Mouse (Mus musculus) neural tube, embryonic 15.5 days (tissue): ENCODE measurements around the gene Jmjd6. TPM values are rescaled to one million over a fixed set of nuclear protein-coding genes. Genes with fewer than 3 reads are reported as not detected.
A peak's percentile ranks its signal among the peaks of the same experiment; 100 is the strongest.

ENCODE experiments used
- ATAC-seq: fragments of 200-750 bp; cut with Nextera tagmentation; 2 replicates; pipeline ENCODE4 v1.8.0; 2017; ENCODE audit warnings: mild to moderate bottlenecking, moderate TSS enrichment, moderate library complexity; ENCODE audit not compliant: low FRiP score
- H3K27ac ChIP-seq: fragments of 300-500 bp; sonication (generic); replicated peaks from 2 replicates; pipeline ENCODE4 v1.5.1; 2015; ENCODE audit warnings: mild to moderate bottlenecking, inconsistent platforms
- H3K27me3 ChIP-seq: fragments of 300-500 bp; sonication (generic); replicated peaks from 2 replicates; pipeline ENCODE4 v1.6.1; 2015; ENCODE audit warnings: inconsistent platforms
- H3K36me3 ChIP-seq: fragments of 300-500 bp; sonication (generic); 2 replicates; pipeline ENCODE4 v1.6.1; 2015; ENCODE audit warnings: inconsistent platforms
- H3K4me1 ChIP-seq: fragments of 300-500 bp; sonication (generic); 2 replicates; pipeline ENCODE4 v1.6.1; 2015; ENCODE audit warnings: inconsistent platforms
- H3K4me2 ChIP-seq: fragments of 300-500 bp; sonication (generic); 2 replicates; pipeline ENCODE4 v1.6.1; 2015; ENCODE audit warnings: inconsistent platforms, mild to moderate bottlenecking, moderate library complexity
- H3K4me3 ChIP-seq: fragments of 300-500 bp; sonication (generic); replicated peaks from 2 replicates; pipeline ENCODE4 v1.5.1; 2015; ENCODE audit warnings: mild to moderate bottlenecking, inconsistent platforms
- H3K9ac ChIP-seq: fragments of 300-500 bp; sonication (generic); replicated peaks from 2 replicates; pipeline ENCODE4 v1.6.1; 2015; ENCODE audit warnings: mild to moderate bottlenecking, inconsistent platforms
- H3K9me3 ChIP-seq: fragments of 300-500 bp; sonication (generic); replicated peaks from 2 replicates; pipeline ENCODE4 v1.6.1; 2016; ENCODE audit warnings: inconsistent platforms
- WGBS: fragments of 180-500 bp; shearing (Covaris S2); methylation state at CpG from one replicate; pipeline ENCODE4 v1.1.7; 2015; ENCODE audit warnings: mixed read lengths; 5-methylcytosine and 5-hydroxymethylcytosine counted together
- polyA plus RNA-seq: library from polyadenylated mRNA; unstranded; fragments of >200 nt; fragmentation: Nextera tagmentation; extraction: Ambion mirVana; gene quantifications from 2 replicates; pipeline ENCODE4 v1.2.1, GENCODE M21; 2015

The Jmjd6 gene
- 63.2 and 68.6 TPM in 2 replicates for polyA plus RNA-seq

DNA sequence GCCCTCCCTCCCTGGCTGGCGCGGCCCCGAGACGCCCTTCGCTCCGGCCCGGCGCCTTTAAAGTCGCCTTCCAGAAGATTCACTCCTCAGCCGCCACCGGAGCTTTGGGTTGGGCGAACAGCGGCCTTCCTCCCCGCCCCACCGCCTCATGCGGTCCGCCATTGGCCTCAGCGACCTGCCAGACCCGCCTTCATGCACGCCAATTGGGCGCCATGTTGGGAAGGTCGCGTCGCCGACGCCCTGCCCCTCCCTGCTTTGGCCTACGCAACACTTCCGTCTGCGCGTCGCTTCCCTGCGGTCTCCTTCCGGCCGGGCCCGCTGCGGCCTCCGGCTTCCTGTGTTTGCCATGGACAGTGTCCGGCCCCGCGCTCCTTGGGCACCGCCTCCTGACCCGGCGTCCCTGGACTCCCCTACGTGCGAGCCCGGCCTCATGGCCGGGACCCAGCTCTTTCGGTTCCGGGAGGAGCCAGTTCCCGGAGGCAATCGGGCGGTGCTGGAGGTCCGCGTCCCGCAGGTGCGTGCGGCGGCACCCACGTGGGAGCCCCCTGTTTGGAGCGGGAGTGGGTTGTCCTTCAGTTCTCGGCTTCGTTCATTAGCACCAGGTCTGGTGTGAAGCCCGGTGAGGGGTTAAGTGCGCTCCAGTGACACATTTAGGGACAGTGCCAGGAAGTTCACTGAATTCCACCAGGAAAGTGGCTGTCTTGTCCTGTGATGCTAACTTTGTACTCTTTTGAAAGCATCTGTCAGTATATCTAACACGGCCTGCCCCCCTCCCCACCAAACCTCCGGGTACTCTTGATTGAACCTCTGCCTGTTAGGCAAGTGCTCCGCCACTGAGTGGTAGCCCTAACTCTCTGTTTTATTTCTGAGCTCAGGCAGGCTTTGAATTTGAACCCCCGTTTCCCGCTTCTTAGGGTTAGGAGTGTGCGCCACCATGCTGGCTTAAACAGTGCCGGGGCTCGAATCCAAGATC is at the start of gene Jmjd6, which contains the start of gene Mettl23:
Jmjd6 (minus strand) TSS at position 189 of the 973 bp plus-strand sequence.
Mettl23 (plus strand) TSS at position 18 of the 973 bp plus-strand sequence.
- Histone ChIP-seq H3K4me1 (peaks cover 51% of the 10 kb centered on the region), H3K36me3 (peaks cover 30% of the 10 kb centered on the region), H3K9me3 (no peaks in the 10 kb centered on the region), H3K4me2 (peak within 1 kb of the TSS; percentile 80), H3K9ac (peak within 1 kb of the TSS; percentile 87), H3K27ac (peak within 1 kb of the TSS; percentile 99), H3K4me3 (peak within 1 kb of the TSS; percentile 94), H3K27me3 (no peaks in the 10 kb centered on the region)
- under 1% methylated on average over 72 of the region's 72 CpGs for WGBS
- ATAC-seq = peak; percentile 96

DNA sequence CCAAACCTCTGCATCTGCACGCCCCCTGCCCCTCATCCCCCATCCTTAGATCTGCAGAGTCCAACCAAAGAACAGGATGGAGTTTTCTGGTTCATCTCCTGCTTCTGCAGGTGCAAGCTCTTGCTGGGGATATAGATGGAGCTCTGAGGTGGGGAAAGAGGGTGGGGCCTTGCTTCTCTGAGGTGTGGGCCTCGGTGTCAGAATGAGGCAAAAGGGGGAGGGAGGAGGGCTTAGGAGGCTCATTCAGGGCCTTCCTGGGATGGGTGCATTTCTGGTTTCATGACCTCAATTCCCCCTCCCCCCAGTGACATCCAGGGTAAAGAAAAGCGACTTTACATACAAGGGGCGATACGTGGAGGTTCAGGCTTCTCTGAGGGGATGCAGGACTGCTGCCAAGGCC is 43.9 kb upstream of the Jmjd6 start:
- Histone ChIP-seq H3K36me3 (no peaks in the 10 kb centered on the region), H3K9ac (no peak overlapping the region), H3K4me3 (no peak overlapping the region), H3K4me2 (no peak overlapping the region), H3K27me3 (peaks cover 8% of the 10 kb centered on the region; the same call in 1 of the 2 replicates), H3K4me1 (peaks cover 9% of the 10 kb centered on the region), H3K27ac (no peak overlapping the region), H3K9me3 (no peaks in the 10 kb centered on the region)
- ATAC-seq = no peak
- WGBS = 64% methylated on average over 5 of the region's 5 CpGs

DNA sequence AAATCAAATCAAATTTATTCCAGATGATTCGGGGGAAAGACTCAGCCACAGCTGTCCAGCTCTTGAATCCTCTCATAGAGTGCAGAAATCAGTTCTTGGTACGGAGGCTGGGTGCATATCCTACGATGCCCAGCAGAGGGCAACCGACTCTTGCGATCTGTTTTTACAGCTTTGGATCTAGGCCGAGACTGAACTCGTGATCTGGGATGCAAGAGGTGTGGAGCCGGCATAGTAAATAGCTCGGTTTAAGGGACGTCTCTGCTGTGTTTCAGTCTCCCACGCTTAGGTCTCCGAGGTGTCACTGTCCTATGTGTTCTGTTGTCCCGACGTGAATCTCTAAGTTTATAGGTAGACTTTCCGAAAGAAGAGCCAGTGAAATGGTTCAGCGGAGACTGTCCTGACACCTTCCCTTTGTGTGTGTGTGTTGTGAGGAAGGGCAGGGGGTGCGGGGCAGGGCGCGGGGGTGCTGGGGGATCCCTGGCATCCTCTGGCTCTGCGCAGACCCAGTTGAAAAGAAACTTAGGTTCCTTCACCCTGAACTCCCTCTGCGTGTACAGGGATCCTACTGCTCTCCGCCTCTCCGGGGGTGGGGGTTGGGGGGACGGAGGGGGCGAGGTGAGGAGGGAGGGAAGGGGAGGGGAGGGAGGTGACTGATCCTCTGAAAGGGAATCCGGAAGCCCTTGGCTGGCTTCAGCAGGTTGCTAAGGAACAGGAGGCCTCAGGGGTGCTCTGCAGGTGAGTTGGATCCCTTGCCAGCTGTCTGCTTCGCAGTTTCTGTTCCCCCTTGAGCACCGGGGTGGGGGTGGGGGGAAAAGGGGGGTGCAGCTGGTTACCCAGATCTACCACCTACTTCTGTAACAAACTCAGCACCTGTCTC is 42.3 kb upstream of the Jmjd6 start:
- Histone ChIP-seq H3K27me3 (peaks cover 8% of the 10 kb centered on the region; the same call in 1 of the 2 replicates), H3K36me3 (no peaks in the 10 kb centered on the region), H3K27ac (no peak overlapping the region), H3K9ac (peak overlapping the region; percentile 14; the same call in 1 of the 2 replicates), H3K4me1 (peaks cover 9% of the 10 kb centered on the region), H3K4me2 (peak overlapping the region; percentile 50), H3K4me3 (peak overlapping the region; percentile 29), H3K9me3 (no peaks in the 10 kb centered on the region)
- ATAC-seq = peak; percentile 68
- 4% methylated on average over 28 of the region's 28 CpGs for WGBS

DNA sequence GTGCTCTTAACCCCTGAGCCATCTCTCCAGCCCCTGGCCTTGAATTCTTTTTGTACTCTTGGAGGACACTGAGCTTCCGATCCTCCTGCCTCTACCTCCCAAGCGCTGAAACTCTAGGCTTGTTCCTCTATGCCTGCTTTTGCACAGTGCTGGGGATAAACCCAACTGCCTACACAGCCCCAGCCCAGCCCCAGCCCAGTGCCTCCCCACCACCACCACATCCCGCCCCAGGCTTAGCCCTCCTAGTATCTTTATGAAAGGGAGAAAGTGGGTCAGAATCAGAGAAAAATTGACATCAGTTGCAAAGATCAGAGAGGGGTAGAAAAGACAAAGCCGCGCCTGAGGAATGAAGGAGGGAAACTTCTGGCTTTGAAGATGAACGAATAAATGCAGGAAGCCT is 40.8 kb upstream of the Jmjd6 start:
- no peak for ATAC-seq

DNA sequence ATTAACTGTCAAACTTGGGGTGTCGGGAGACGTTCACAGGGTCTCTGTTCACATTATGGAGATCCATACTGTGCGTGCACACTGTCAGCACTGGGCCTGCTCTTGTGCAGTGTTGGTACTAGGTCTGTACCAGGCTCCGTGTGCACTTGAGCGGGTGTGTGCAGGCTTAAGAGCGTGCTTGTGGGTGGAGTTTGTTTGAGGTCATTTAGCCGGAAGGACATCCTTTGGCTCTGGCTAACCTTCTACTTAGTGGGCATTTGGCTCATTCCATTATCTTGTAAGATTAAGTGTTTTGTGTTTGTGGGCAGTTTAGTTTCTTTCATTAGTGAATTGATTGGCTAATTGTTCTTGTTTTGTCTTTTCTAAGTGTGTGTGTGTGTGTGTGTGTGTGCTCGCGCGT is 39.2 kb upstream of the Jmjd6 start:
- peaks cover 8% of the 10 kb centered on the region; the same call in 1 of the 2 replicates for H3K27me3 ChIP-seq
- no peak overlapping the region for H3K4me2 ChIP-seq
- no peak overlapping the region for H3K9ac ChIP-seq
- WGBS = 78% methylated on average over 10 of the region's 10 CpGs
- H3K36me3 ChIP-seq = no peaks in the 10 kb centered on the region
- H3K9me3 ChIP-seq = no peaks in the 10 kb centered on the region
- ATAC-seq = no peak
- peaks cover 9% of the 10 kb centered on the region for H3K4me1 ChIP-seq
- no peak overlapping the region for H3K4me3 ChIP-seq
- no peak overlapping the region for H3K27ac ChIP-seq

More for the DNA sequence above, 40.8 kb upstream of the Jmjd6 start:
- Histone ChIP-seq H3K27me3 (peaks cover 8% of the 10 kb centered on the region; the same call in 1 of the 2 replicates), H3K4me1 (peaks cover 9% of the 10 kb centered on the region), H3K9me3 (no peaks in the 10 kb centered on the region), H3K4me2 (no peak overlapping the region), H3K27ac (no peak overlapping the region), H3K9ac (no peak overlapping the region), H3K4me3 (no peak overlapping the region), H3K36me3 (no peaks in the 10 kb centered on the region)
- 86% methylated on average over 6 of the region's 6 CpGs for WGBS

DNA sequence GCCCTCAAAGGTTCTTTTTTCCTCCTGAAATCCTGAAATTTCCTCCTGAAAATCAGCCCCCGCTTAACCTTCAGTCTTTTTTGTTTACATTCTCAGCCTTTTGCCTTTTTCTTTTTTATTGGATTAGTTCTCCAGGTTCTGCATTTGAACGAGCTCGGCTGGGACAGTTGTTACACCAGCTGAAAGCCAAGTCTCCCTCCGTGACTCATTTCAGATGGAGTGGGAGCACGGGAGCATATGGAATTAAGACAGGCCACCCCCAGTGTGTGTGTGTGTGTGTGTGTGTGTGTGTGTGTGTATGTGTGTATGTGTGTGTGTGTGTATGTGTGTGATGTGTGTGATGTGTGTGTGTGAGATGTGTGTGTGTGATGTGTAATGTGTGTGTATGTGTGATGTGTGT is 38.2 kb upstream of the Jmjd6 start:
- Histone ChIP-seq H3K4me1 (peaks cover 9% of the 10 kb centered on the region), H3K27me3 (peaks cover 4% of the 10 kb centered on the region; the same call in 1 of the 2 replicates), H3K9me3 (no peaks in the 10 kb centered on the region), H3K27ac (no peak overlapping the region), H3K4me2 (no peak overlapping the region), H3K4me3 (no peak overlapping the region), H3K36me3 (no peaks in the 10 kb centered on the region), H3K9ac (no peak overlapping the region)
- WGBS = 73% methylated on average over 5 of the region's 5 CpGs
- ATAC-seq = no peak

DNA sequence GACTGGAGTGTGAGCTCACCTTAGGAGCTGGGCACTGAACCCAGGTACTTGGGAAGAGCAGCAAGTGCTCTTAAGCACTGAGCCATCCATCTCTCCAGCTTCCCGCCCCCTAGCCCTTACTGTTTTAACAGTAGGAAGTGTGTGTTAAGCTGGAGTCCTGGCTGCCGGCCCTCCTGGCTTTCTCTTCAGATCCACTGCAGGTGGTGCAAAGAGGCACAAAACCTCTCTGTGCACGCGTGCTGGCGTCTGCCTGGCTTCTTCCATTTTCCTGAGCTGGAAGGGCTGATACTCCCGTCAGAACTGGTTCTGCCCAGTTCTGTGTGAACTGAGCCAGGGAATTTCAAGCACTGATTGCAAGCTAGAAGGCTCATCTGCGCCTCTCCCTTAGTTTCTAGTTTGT is 37.6 kb upstream of the Jmjd6 start:
- peaks cover 4% of the 10 kb centered on the region; the same call in 1 of the 2 replicates for H3K27me3 ChIP-seq
- no peak overlapping the region for H3K4me3 ChIP-seq
- H3K9ac ChIP-seq = no peak overlapping the region
- H3K4me2 ChIP-seq = no peak overlapping the region
- H3K9me3 ChIP-seq = no peaks in the 10 kb centered on the region
- ATAC-seq = no peak
- H3K27ac ChIP-seq = no peak overlapping the region
- peaks cover 2% of the 10 kb centered on the region; the same call in 1 of the 2 replicates for H3K36me3 ChIP-seq
- peaks cover 6% of the 10 kb centered on the region for H3K4me1 ChIP-seq
- WGBS = 57% methylated on average over 7 of the region's 7 CpGs

DNA sequence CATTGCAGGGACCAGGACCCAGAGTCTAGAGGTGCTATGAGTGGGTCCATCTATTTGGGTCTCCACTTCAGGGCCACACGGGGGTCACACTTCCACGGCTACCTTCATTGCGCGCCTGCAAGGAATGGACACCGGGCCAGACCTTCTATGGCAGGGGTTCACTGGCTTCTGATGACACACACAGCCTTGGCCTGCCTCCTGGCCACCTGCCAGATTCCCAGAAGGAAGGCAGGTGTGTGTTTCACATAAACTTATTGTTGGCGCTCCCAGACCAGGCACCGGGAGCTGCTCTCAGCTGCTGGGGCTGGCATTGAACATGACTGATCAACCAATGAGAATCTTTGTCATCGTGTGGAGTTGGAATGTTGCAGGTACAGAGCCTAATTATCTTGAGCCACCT is 35.2 kb upstream of the Jmjd6 start:
- Histone ChIP-seq H3K27ac (no peak overlapping the region), H3K9me3 (no peaks in the 10 kb centered on the region), H3K36me3 (peaks cover 23% of the 10 kb centered on the region), H3K4me3 (no peak overlapping the region), H3K27me3 (no peaks in the 10 kb centered on the region), H3K4me1 (no peaks in the 10 kb centered on the region), H3K9ac (no peak overlapping the region), H3K4me2 (no peak overlapping the region)
- no peak for ATAC-seq
- 89% methylated on average over 8 of the region's 8 CpGs for WGBS

DNA sequence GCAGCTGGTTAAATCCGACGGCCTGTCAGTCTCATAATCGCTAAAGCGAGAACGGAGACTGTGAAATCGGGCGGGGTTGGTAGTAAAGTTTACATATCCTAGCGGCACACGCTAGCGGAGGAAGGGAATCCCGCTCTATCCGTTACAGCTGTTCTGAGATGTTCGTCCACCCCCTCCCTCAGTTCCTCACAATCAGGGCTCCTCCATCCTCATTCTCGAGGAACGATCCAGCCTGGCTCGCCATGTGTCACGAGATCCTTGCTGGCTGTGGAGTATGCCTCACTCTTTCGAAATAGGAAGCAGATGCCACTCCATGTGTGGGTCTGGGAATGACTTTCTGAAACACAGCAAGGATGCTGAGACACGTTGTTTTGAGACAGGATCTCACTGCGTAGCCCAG is 30.7 kb upstream of the Jmjd6 start:
- ATAC-seq = no peak
- Histone ChIP-seq H3K4me2 (no peak overlapping the region), H3K4me3 (no peak overlapping the region), H3K4me1 (no peaks in the 10 kb centered on the region), H3K27me3 (no peaks in the 10 kb centered on the region), H3K36me3 (peaks cover 56% of the 10 kb centered on the region), H3K9ac (no peak overlapping the region), H3K27ac (no peak overlapping the region), H3K9me3 (no peaks in the 10 kb centered on the region)
- 91% methylated on average over 20 of the region's 20 CpGs for WGBS

DNA sequence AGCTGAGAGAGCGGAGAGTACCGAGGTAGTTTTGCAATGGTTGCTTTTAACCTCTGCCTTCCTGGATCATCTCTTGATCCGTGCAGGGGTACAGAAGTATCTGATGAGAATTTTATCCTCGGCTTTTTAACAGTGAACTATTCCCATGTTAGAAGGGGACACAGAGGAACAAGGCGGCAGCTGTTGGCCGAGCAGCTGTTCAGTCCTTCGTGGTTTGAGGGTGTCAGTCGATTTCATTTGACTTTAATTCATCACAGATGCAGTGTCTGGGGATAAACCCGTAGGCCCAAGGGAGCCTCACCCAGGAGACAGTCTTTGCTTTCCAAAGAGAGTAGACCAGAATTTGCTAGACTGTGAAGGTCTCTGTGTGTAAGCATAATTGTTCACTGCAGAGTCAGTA is 28.3 kb upstream of the Jmjd6 start:
- Histone ChIP-seq H3K27me3 (no peaks in the 10 kb centered on the region), H3K9ac (no peak overlapping the region), H3K4me1 (no peaks in the 10 kb centered on the region), H3K4me3 (no peak overlapping the region), H3K9me3 (no peaks in the 10 kb centered on the region), H3K4me2 (no peak overlapping the region), H3K36me3 (peaks cover 76% of the 10 kb centered on the region), H3K27ac (no peak overlapping the region)
- 92% methylated on average over 9 of the region's 9 CpGs for WGBS
- no peak for ATAC-seq

DNA sequence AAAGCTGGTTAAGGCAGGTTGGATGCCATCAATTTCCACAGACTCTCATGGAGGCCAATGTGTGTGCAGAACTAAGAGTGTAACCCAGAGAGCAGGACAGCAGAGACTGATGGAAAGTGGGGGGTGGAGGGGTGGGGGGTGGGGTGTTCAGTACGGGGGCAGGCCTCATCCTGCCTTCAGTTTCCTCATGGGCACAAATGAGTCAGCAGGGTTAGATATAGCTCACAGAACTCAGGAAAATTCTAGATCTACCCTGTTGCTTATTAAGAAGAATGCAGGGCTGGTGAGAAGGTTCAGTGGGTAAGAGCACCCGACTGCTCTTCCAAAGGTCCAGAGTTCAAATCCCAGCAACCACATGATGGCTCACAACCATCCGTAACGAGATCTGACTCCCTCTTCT is 26.4 kb upstream of the Jmjd6 start:
- Histone ChIP-seq H3K4me3 (no peak overlapping the region), H3K27me3 (no peaks in the 10 kb centered on the region), H3K36me3 (peaks cover 82% of the 10 kb centered on the region), H3K9ac (no peak overlapping the region), H3K9me3 (no peaks in the 10 kb centered on the region), H3K4me2 (no peak overlapping the region), H3K27ac (no peak overlapping the region), H3K4me1 (no peaks in the 10 kb centered on the region)
- 85% methylated on average over 4 of the region's 4 CpGs for WGBS
- ATAC-seq = no peak
